Mouse (Mus musculus): ENCODE data around the gene Nostrin. TPM values are rescaled to one million over a fixed set of nuclear protein-coding genes. Genes with fewer than 3 reads are reported as not detected.

Gene Nostrin
- total RNA-seq, 2 experiments from 2014 or later = 7.2 to 10.7 TPM

DNA sequence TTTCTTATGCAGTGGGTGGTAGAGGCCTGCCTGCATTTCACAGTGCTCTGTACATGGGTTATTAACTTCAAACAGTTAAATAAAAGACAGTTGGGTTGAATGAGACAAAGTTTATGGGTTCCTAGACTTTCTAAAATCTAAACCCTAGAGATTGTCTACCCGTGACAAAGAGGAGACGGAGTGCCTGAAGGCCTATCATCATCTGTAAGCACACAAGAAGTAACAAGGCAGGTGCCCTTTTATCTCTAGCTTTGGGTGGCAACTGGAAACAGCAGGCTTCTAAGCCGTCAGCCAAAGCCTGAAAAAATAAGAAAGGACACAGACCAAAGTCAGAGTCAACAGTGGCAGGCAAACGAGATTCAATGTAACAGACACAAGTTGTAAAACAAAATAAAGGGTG is 53.6 kb downstream of the Nostrin start:
- DNase-seq (ENCODE audit: low spot score in 2 of 2) = no peak

DNA sequence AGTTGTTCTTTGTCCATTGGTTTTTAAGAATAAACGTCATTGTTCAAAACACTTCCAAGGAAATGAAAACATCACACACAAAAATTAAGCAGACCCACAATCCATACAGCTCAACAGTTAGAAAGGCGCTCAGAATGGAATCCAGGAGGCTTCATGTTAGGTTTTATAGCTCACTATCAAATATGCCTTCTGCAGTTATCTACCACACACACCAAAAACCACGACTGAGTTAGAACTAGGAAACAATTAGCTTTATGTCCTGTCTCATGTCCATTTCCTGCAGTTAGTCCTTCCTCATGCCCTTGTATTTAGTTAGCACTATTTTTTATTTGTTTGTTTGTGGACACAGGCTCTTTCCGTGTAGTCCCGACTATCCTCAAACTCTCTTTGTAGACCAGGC is 55.5 kb downstream of the Nostrin start:
- DNase-seq (ENCODE audit: low spot score in 2 of 2) = no peak

DNA sequence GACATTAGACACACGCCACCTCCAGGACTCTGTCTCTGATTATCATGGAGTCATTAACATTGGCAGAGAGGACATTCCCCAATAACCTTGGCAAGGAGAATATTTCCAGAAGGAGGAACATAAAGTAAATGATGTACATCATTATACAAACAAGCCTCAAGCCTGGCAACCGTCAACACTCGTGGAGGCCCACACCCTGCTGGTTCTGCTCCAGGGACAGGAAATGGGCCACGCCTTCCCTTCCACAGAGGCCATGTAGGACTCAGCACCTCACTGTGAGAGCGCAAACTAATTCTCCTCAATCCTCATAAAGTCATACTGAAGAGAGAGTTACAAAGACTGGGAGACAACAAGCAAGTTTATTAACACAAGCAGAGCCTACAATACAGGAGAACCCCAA is 58.0 kb downstream of the Nostrin start:
- DNase-seq (ENCODE audit: low spot score in 2 of 2) = no peak

DNA sequence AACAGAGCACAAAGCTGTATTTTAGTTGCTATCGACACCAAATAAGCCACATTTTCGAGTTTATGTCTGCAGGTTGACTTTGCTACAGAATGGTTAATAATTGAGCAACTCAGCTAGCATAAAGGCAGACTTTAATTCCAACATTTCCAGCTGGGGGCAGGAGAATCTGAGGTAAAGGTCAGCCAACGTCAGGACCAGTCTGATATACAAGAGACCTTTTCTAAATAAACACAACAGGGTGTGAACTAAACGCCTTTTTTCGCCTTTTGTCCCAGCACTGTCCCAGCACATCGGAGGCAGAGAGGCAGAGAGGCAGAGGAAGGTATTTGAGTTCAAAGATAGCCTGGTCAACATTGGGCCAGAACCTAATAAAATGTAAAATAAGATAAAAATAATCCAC is 69.6 kb downstream of the Nostrin start:
- no peak for DNase-seq (ENCODE audit: low spot score in 2 of 2)

DNA sequence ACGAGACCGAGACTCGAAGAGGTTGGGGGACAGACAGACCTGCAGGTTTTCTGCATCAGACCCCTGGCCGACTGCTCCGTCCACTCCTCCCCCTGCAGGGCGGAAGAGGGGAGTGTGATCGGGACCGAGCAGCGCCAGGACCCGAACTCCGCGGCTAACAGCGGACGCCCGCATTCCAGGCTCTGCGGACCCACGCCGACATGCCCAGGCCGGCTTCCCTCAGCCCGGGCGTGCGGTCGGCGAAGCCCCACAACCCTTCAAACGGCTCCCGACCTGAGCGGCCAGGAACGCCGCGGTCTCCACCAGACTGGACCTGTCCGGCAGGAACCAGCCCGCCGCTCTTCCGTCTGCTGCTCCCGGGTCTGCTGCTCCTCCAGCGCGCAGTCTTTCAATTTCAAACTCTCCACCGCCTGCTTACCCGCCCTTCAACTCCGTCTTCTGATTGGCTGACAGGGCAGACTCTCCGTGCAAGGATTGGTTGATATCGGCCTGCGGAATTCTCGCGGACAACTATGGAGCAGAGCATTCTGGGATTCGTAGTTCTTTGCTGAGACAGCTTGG is 70.3 kb downstream of the Nostrin start, which contains the start of gene Spc25:
Gene Spc25, minus strand, starts transcription at position 404 of the 561 bp plus-strand sequence.
- peak; percentile 48 to 77 for DNase-seq (ENCODE audit: low spot score in 2 of 2)

DNA sequence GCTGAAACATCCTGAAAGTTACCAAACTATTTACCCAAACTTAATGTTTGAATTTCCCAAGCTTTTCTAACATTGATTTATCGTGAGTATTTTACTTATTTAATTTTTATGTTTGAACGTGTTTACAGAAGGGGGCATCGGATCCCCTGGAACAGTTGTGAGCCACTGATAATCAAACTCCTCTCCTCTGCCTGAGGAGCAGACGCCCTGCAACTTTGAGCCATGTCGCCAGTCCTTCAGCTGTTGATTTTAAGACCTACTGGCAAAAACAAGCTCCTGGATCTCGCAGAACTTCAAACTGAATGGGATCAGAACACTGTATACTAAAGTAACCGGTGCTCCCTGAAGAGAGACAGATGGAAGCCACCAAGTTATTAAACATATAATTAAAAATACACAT is 70.9 kb downstream of the Nostrin start:
- DNase-seq (ENCODE audit: low spot score in 2 of 2) = no peak

DNA sequence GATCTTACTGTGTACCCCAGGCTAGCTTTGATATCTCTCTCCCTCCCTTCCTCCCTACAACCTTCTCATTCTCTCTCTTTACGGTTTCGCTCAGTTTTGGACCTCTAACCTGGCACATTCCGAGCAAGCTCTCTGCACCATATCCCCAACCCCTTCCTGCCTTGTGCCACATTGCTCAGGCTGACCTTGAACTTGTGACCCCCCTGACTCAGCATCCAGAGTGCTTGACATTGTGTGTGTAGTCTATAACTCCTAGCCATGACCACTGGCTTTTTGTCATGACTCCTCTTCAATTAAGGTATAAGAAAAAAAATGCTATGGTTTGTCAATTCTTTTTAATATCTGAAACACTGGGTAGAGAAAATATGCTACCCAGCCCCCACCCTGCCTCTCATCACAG is 74.1 kb downstream of the Nostrin start:
- no peak for DNase-seq (ENCODE audit: low spot score in 2 of 2)

DNA sequence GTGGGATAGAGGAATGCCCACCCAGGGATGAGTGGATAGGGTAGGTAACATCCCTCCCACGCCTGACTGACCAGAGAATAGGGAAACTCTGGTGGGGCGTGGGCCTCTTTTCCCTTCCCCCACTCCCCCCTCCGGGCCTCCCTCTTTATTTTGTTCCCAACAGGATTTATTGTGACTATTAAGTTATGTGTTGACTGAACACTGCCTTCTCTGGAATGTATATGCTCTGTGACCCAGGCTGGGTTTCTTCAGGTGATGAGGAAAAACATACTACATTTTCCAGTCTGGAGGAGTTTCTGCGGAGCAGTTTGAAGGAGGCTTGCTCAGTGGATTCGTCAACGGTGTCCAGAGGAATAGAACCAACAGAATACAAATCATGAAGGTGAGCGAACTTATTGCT is 75.2 kb downstream of the Nostrin start, which contains the start of gene G6pc2:
Gene G6pc2, plus strand, starts transcription at position 301 of the 400 bp plus-strand sequence.
- DNase-seq (ENCODE audit: low spot score in 2 of 2) = no peak

DNA sequence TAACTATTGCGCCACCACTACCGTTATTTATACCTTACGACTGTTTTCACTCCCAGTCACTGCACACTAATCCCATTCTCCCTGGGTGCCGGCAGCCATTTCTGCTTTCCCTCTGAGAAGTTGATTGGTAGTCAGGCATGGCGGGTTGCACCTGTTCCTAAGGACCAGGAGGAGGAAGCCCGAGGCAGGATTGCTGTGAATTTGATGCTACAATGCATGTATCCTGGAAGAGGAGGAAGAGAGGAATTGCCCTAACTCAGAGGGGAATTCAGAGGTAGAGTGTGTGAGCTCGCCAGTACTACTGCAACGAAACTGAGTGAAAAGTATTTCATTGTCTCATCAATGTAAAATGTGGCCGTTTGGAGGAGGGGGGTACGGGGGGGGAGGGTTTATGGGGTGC is 77.1 kb downstream of the Nostrin start:
- DNase-seq (ENCODE audit: low spot score in 2 of 2) = no peak

DNA sequence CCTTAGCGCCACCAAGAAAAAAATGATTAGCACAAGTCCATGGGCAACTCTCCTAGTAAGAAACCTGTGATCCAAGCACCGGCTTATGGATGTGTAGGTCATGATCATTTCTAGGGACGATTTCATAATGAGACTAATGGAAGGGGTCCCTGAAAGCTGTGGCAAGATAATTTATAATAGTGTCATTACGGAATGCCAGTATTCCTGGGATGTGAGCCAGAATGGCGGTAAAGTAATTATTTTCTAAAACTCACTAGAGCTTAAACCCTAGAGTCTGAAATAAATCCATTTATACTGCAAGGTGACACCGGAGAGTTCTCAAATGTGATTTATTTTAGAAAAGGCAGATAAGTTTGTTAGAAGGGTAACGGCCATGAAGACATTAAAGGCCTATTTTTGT is 79.6 kb downstream of the Nostrin start:
- DNase-seq (ENCODE audit: low spot score in 2 of 2) = no peak

DNA sequence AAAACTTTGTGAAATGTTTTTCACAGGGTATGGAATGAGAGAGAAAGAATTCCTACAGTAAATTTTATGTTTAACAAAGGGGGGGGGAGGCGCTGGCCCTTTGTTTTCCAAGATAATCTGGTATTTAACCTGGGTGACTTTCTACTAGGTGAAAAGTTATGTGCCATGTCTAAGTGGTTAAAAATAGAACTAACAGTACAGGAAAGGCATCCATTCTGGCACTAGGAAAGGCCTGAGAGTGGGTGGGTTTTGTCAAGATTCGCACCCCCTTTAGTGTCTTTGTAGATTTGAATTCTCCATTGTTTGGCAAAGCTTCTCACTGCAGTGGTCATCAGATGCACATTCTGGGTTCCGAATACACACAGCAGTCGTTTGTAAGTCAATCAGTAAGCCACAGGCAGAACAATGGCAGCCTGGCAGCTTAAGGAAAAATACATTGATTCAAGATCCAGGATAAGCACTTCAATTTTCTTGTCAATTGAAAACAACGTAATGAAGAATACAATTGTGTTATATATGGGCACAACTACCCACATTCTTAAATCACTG is 86.3 kb downstream of the Nostrin start:
- DNase-seq (ENCODE audit: low spot score in 2 of 2) = no peak

DNA sequence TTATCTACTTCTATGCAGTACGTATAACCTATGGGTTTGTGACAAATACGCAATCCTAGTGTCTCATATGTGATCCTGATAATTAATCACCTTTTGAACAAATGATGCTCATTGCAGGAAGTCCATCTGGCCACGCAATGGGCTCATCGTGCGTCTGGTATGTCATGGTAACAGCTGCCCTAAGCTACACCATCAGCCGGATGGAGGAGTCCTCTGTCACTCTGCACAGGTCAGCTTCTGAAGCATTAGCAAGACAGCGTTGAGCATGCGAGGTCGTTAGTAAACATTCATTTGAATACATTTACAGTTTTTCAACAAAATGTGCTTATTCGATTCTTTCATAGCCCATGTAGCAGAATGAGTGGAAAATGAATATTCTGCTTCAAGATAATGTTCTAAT is 87.2 kb downstream of the Nostrin start:
- DNase-seq (ENCODE audit: low spot score in 2 of 2) = no peak

DNA sequence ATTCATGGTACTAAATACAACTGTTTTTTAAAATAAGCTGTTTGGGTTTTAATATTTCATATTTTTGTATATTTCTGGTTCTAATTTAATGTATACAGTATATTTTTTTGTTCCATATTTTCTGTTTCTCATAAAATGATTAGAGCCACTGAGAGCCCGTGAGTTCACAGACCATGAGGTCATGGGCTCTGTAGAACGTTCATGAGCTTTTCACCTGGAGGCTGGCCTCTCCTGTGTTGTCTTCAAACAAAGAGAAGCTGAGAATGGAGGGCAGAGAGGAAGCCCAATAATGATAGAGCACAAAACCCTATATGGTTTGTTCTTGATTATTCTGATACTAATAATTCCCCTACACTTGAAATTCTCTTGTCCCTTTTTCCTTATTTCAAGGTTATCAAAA is 89.1 kb downstream of the Nostrin start:
- no peak for DNase-seq (ENCODE audit: low spot score in 2 of 2)

DNA sequence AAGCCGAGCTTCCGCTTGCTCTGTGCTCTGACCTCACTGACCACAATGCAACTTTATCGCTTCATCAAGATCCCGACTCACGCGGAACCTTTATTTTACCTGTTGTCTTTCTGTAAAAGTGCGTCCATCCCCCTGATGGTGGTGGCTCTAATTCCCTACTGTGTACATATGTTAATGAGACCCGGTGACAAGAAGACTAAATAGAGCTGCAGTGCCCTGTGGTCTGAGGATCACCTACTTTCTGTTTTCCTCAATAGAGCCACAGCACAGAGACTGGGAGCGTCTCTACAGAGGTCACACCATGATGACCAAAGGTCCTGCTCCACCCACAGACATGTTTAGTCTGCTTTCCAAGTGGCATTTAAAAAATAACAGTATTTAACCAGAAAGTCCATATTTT is 91.3 kb downstream of the Nostrin start:
- no peak for DNase-seq (ENCODE audit: low spot score in 2 of 2)

DNA sequence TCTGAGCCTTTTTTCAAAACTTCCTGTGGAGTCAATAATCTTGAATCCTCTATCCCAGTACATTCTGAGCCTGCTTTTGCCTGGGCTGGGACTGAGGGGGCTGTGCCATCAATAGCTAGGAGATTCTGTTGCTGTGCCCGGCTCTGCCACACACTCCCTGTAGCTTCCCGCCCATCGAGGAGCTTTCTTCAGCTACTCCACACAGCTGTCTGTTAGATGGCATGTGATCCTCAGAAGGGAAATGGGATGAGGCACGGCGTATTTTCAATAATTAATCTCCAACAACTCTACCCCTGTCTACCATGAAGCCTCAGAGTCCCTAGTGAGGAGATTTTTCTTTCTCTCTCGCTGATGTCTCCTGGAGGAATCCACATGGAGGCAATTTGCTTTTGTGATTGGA is 93.0 kb downstream of the Nostrin start:
- no peak for DNase-seq (ENCODE audit: low spot score in 2 of 2)

DNA sequence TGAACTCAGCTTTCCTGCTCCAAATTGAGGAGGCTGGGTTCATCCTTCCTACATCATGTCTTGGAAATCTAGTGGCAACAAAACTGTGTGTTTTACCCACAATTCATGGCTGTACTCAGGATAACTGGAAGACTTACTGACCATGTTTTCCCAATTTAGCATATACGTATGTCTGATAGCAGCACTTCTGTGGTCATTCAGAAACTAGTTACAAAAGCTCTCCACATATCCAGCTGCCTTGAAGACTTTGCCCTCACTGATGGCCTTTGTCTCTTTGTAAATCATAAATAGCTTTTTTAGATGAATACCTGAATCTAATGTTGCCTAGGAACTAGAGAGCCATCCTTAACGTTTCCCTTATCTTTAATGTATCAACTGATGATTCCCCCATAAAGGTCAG is 94.5 kb downstream of the Nostrin start:
- DNase-seq (ENCODE audit: low spot score in 2 of 2) = no peak

DNA sequence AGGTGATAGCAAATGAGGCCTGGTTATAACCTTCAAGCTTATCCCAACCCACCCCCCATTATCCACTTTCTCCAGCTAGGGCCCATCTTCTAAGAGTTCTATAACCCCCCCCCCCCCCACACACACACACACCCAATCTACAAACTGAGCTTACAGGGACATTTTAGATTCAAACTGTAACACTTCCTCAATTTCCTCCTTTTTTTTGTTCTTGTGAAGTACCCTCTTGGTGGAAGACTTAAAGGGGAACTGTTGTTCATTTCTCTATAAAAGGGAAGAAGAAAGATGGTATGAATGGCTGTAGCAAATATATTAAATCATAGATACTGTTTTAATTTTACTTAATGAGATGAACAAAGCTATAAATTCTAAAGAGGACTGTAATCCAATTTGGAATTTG is 96.5 kb downstream of the Nostrin start:
- no peak for DNase-seq (ENCODE audit: low spot score in 2 of 2)

DNA sequence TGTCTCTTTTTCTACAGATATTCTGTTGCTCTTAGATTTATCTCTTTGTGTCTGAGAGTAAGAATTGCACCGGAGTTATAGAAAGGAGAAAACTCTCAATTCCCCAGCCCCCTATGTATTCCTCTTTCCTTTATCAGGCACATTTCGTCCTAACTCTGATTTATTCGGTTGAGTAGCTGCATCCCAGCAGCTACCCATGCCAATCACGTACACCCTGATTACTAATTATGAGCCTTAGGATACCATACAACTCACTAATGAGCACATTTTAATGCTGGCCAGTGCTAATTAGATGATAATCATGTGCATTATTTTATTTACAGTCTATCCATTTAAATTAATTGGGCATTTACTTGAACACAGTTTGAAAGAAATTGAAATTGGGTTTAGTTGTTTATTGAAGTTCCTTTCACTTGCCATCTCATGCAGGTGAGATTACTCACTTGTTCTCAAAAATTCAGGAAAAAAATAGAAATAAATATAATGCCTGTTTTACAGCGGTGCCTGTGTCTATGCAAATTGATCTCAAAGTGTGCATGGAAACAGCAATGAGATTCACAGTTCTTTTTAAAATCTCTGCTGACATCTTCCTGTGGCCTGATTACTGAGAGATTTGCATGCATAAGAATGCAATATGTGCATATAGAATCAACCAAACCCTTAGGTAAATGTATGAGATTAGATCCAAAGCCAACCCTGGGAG is 99.5 kb downstream of the Nostrin start:
- no peak for DNase-seq (ENCODE audit: low spot score in 2 of 2)

Other genes starting within 250 kb of the Nostrin start
- 10 to 100 TPM; 25.4 to 27.7 TPM for gene Spc25, start 70.4 kb downstream of the Nostrin start, total RNA-seq (2021)
- 1 to 10 TPM in 1 of 2 experiments, not detected in 1; 5.2 TPM for gene G6pc2, start 75.3 kb downstream of the Nostrin start, total RNA-seq (2021)
- 10 to 100 TPM in 1 of 2 experiments, under 1 TPM in 1; 0.34 to 16.5 TPM for gene Abcb11, start 206.8 kb downstream of the Nostrin start, total RNA-seq (2021)
- 1 to 10 TPM in 1 of 2 experiments, under 1 TPM in 1; 0.78 to 1.4 TPM for gene Dhrs9, start 244.6 kb downstream of the Nostrin start, total RNA-seq (2021)

Measured in adrenal gland, postnatal 4 days (tissue).